ENCODE assay signal across 19 mouse cellular contexts in the genomic region with DNA sequence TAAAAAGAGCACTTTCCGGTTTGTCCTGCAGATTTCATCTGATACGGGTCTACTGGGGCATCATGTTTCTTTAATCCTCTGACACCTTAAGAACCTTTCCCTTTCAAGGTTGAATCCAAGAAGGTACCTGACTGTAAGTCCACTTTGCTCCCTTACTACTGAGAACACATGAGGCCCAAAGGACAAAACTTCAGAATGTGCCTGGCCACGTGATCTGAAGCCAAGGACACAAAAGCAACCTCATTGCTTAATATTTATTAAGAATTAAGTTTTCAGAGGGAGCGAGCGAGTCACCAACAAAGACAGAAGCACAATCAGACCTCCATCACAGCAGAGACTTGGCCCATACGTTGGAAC. TPM values are rescaled to one million over a fixed set of nuclear protein-coding genes. Genes with fewer than 3 reads are reported as not detected.
A peak's percentile ranks its signal among the peaks of the same experiment; 100 is the strongest.
DNase-seq lines count a peak whose midpoint lies in the region; ATAC-seq and TF ChIP-seq lines count a peak whose summit lies in the region.
"Had no signal": no experiment of that assay in that cellular context is flagged by ENCODE, and none has a peak within 500 bp of the region (broad histone marks: within the 10 kb centered on the region; RNA-seq: fewer than 3 reads in every experiment).

No protein-coding gene starts in this region.

- peak overlapping the region; percentile 88 for H3K27ac ChIP-seq in embryonic facial prominence, embryonic 13.5 days
- peak overlapping the region; percentile 37; the same call in 1 of the 2 replicates for H3K27ac ChIP-seq in intestine, postnatal 0 days (ENCODE audit: low read depth, low read length)
- H3K27ac ChIP-seq in stomach, embryonic 14.5 days (ENCODE audit: low read length) = peak overlapping the region; percentile 44; the same call in 1 of the 2 replicates
- no peak overlapping the region for H3K27ac ChIP-seq in forebrain, embryonic 15.5 days (replicated peaks)
- no peak overlapping the region for H3K27ac ChIP-seq in hindbrain, embryonic 11.5 days (ENCODE audit: low read depth, low read length)
- H3K27ac ChIP-seq: forebrain, embryonic 10.5 days; heart, adult 2 months; heart, embryonic 15.5 days; liver, embryonic 12.5 days; neural tube, embryonic 15.5 days had no signal

- H3K9ac ChIP-seq in embryonic facial prominence, embryonic 13.5 days = 0 out of 2 replicates have a peak overlapping the region, but pooled peaks have one; percentile 27
- H3K9ac ChIP-seq in intestine, postnatal 0 days (ENCODE audit: low read depth, low read length) = no peak overlapping the region
- no peak overlapping the region for H3K9ac ChIP-seq in stomach, embryonic 14.5 days (replicated peaks; ENCODE audit: low read depth, low read length)
- H3K9ac ChIP-seq in forebrain, embryonic 15.5 days (replicated peaks) = no peak overlapping the region
- H3K9ac ChIP-seq in hindbrain, embryonic 11.5 days (ENCODE audit: low read depth, low read length) = no peak overlapping the region
- H3K9ac ChIP-seq: heart, embryonic 15.5 days; liver, embryonic 12.5 days; neural tube, embryonic 15.5 days had no signal

- H3K4me3 ChIP-seq in embryonic facial prominence, embryonic 13.5 days = no peak overlapping the region
- H3K4me3 ChIP-seq in intestine, postnatal 0 days (ENCODE audit: low read depth, low read length) = no peak overlapping the region
- no peak overlapping the region for H3K4me3 ChIP-seq in stomach, embryonic 14.5 days (ENCODE audit: low read depth, low read length)
- no peak overlapping the region for H3K4me3 ChIP-seq in forebrain, embryonic 15.5 days
- H3K4me3 ChIP-seq in hindbrain, embryonic 11.5 days (ENCODE audit: low read depth, low read length) = no peak overlapping the region
- H3K4me3 ChIP-seq: forebrain, embryonic 10.5 days; heart, adult 2 months; heart, embryonic 15.5 days; liver, embryonic 12.5 days; neural tube, embryonic 15.5 days had no signal

- H3K36me3 ChIP-seq in embryonic facial prominence, embryonic 13.5 days = no peaks in the 10 kb centered on the region
- no peaks in the 10 kb centered on the region for H3K36me3 ChIP-seq in intestine, postnatal 0 days (ENCODE audit: control insufficient read depth, insufficient read depth)
- no peaks in the 10 kb centered on the region for H3K36me3 ChIP-seq in stomach, embryonic 14.5 days (ENCODE audit: control insufficient read depth, insufficient read depth, low read length)
- H3K36me3 ChIP-seq in forebrain, embryonic 15.5 days = no peaks in the 10 kb centered on the region
- H3K36me3 ChIP-seq in hindbrain, embryonic 11.5 days (ENCODE audit: control insufficient read depth, insufficient read depth, low read length) = no peaks in the 10 kb centered on the region
- H3K36me3 ChIP-seq: forebrain, embryonic 10.5 days; heart, embryonic 15.5 days; liver, embryonic 12.5 days; neural tube, embryonic 15.5 days had no signal

- H3K9me3 ChIP-seq in embryonic facial prominence, embryonic 13.5 days = no peaks in the 10 kb centered on the region
- no peaks in the 10 kb centered on the region for H3K9me3 ChIP-seq in intestine, postnatal 0 days (ENCODE audit: control insufficient read depth)
- no peaks in the 10 kb centered on the region for H3K9me3 ChIP-seq in stomach, embryonic 14.5 days (ENCODE audit: control insufficient read depth, low read depth, low read length)
- H3K9me3 ChIP-seq in forebrain, embryonic 15.5 days = no peaks in the 10 kb centered on the region
- H3K9me3 ChIP-seq in hindbrain, embryonic 11.5 days (ENCODE audit: control insufficient read depth, low read length) = no peaks in the 10 kb centered on the region
- H3K9me3 ChIP-seq: forebrain, embryonic 10.5 days; heart, embryonic 15.5 days; liver, embryonic 12.5 days; neural tube, embryonic 15.5 days had no signal

- no peaks in the 10 kb centered on the region for H3K27me3 ChIP-seq in embryonic facial prominence, embryonic 13.5 days
- no peaks in the 10 kb centered on the region for H3K27me3 ChIP-seq in intestine, postnatal 0 days (replicated peaks; ENCODE audit: control insufficient read depth, insufficient read depth, low read length)
- H3K27me3 ChIP-seq in stomach, embryonic 14.5 days (ENCODE audit: control insufficient read depth, insufficient read depth, low read length) = no peaks in the 10 kb centered on the region
- no peaks in the 10 kb centered on the region for H3K27me3 ChIP-seq in forebrain, embryonic 15.5 days
- no peaks in the 10 kb centered on the region for H3K27me3 ChIP-seq in hindbrain, embryonic 11.5 days (ENCODE audit: control insufficient read depth, insufficient read depth, low read length)
- H3K27me3 ChIP-seq: heart, embryonic 15.5 days; liver, embryonic 12.5 days; neural tube, embryonic 15.5 days had no signal

- peaks cover 17% of the 10 kb centered on the region for H3K4me1 ChIP-seq in embryonic facial prominence, embryonic 13.5 days
- H3K4me1 ChIP-seq in intestine, postnatal 0 days (replicated peaks; ENCODE audit: control insufficient read depth, insufficient read depth, low read length) = no peaks in the 10 kb centered on the region
- no peaks in the 10 kb centered on the region; the same call in 1 of the 2 replicates for H3K4me1 ChIP-seq in stomach, embryonic 14.5 days (ENCODE audit: control insufficient read depth, insufficient read depth, low read length)
- H3K4me1 ChIP-seq in forebrain, embryonic 15.5 days = no peaks in the 10 kb centered on the region
- no peaks in the 10 kb centered on the region for H3K4me1 ChIP-seq in hindbrain, embryonic 11.5 days (replicated peaks; ENCODE audit: control insufficient read depth, insufficient read depth, low read length)
- H3K4me1 ChIP-seq: heart, embryonic 15.5 days; neural tube, embryonic 15.5 days had no signal

- 53% methylated on average over 6 of the region's 6 CpGs for WGBS in embryonic facial prominence, embryonic 13.5 days
- WGBS in intestine, postnatal 0 days = 41% methylated on average over 6 of the region's 6 CpGs
- 71% methylated on average over 6 of the region's 6 CpGs for WGBS in stomach, embryonic 14.5 days
- WGBS in forebrain, embryonic 15.5 days = 57% methylated on average over 6 of the region's 6 CpGs
- WGBS in hindbrain, embryonic 11.5 days = 78% methylated on average over 6 of the region's 6 CpGs

- no peak for TF ChIP-seq CTCF in intestine, postnatal 0 days (IDR thresholded peaks at IDR 0.05; ENCODE audit: low read depth)

- no peak for ATAC-seq in embryonic facial prominence, embryonic 13.5 days (ENCODE audit: insufficient number of reproducible peaks, insufficient read depth, low FRiP score, low TSS enrichment, low read depth)
- no peak; the same call in 1 of the 2 replicates for ATAC-seq in intestine, postnatal 0 days
- ATAC-seq in stomach, embryonic 14.5 days (ENCODE audit: insufficient number of reproducible peaks, insufficient read depth, low FRiP score, low read depth) = no peak
- ATAC-seq in forebrain, embryonic 15.5 days (replicated peaks) = no peak
- no peak for ATAC-seq in hindbrain, embryonic 11.5 days (ENCODE audit: low FRiP score)
- ATAC-seq: liver, embryonic 12.5 days; midbrain, embryonic 16.5 days had no signal

- DNase-seq in kidney, adult 9 months = peak; percentile 39
- DNase-seq in kidney, postnatal 4 days = no peak
- no peak for DNase-seq in hindbrain, embryonic 11.5 days (ENCODE audit: low spot score)
- DNase-seq: cerebellum, adult 9-11 months; gastrocnemius, postnatal 10 days; heart, adult 2 months; layer of hippocampus, adult 9-11 months; lung, adult 2 months; lung, postnatal 4 days; spleen, adult 18-20 months had no signal

- no peak overlapping the region for H3K4me2 ChIP-seq in embryonic facial prominence, embryonic 13.5 days
- peak overlapping the region; percentile 10; the same call in 1 of the 2 replicates for H3K4me2 ChIP-seq in intestine, postnatal 0 days (replicated peaks; ENCODE audit: low read depth)
- no peak overlapping the region for H3K4me2 ChIP-seq in stomach, embryonic 14.5 days (replicated peaks; ENCODE audit: low read depth, low read length)
- H3K4me2 ChIP-seq in forebrain, embryonic 15.5 days (replicated peaks) = no peak overlapping the region
- H3K4me2 ChIP-seq in hindbrain, embryonic 11.5 days (replicated peaks; ENCODE audit: low read depth, low read length) = no peak overlapping the region
- H3K4me2 ChIP-seq: heart, embryonic 15.5 days; liver, embryonic 12.5 days; neural tube, embryonic 15.5 days had no signal

RNA-seq across cellular contexts. Expression of a gene that starts 40.0 kb away (rescaled TPM):
- polyA plus RNA-seq in embryonic facial prominence, embryonic 13.5 days (2015; fragmentation: Nextera tagmentation; extraction: Ambion mirVana) = 14.5 and 15.4 TPM in 2 replicates
- 5.6 and 5.7 TPM in 2 replicates for polyA plus RNA-seq in intestine, postnatal 0 days (2015; fragmentation: Nextera tagmentation; extraction: Ambion mirVana)
- polyA plus RNA-seq in stomach, embryonic 14.5 days (2014; fragmentation: Nextera tagmentation; extraction: Ambion mirVana) = 16.8 and 17.8 TPM in 2 replicates
- polyA plus RNA-seq in forebrain, embryonic 15.5 days (2015; fragmentation: Nextera tagmentation; extraction: Ambion mirVana) = 33.2 and 37.6 TPM in 2 replicates
- 18.7 and 21.1 TPM in 2 replicates for polyA plus RNA-seq in hindbrain, embryonic 11.5 days (2014; fragmentation: Nextera tagmentation; extraction: Ambion mirVana)

Comparison
In these comparisons a context has a peak if more than half of its experiments do, and no peak if none do; other contexts are left out.
1. H3K27ac ChIP-seq: peak in embryonic facial prominence, embryonic 13.5 days (single experiment), intestine, postnatal 0 days (single experiment) and stomach, embryonic 14.5 days (single experiment); none in forebrain, embryonic 15.5 days (single experiment) and hindbrain, embryonic 11.5 days (single experiment).